Mouse (Mus musculus) bone marrow, adult 2 months (tissue): Measurements from ENCODE around the gene Phf8. TPM values are rescaled to one million over a fixed set of nuclear protein-coding genes. Genes with fewer than 3 reads are reported as not detected.
"Not testable (repeated sequence)": the region's sequence is repeated elsewhere in the genome, so short reads cannot be mapped to it uniquely, and the experiment has no call there.

ENCODE experiments used
- H3K27ac ChIP-seq: fragments of 200-500 bp; 2 replicates; pipeline ENCODE4 v1.5.1; 2012; ENCODE audit warnings: low read depth, mild to moderate bottlenecking, control low read depth, inconsistent platforms, low read length; ENCODE audit not compliant: control insufficient read depth, poor library complexity, insufficient read depth
- H3K4me1 ChIP-seq: fragments of 200-500 bp; 2 replicates; pipeline ENCODE4 v1.6.1; 2011; ENCODE audit warnings: low read length; ENCODE audit not compliant: control insufficient read depth, insufficient read depth
- H3K4me3 ChIP-seq: fragments of 200-500 bp; replicated peaks from 2 replicates; pipeline ENCODE3; 2011; ENCODE audit warnings: mild to moderate bottlenecking, low read depth, low read length, control low read depth; ENCODE audit not compliant: control insufficient read depth
- CTCF ChIP-seq: fragments of 200-500 bp; IDR thresholded peaks from 2 replicates; pipeline ENCODE4 v1.5.1; 2011; ENCODE audit warnings: low read length, control low read depth; ENCODE audit not compliant: control insufficient read depth, insufficient read depth
- POLR2A ChIP-seq: fragments of 200-500 bp; IDR thresholded peaks from 2 replicates; pipeline ENCODE4 v1.6.1; 2011; ENCODE audit warnings: low read depth, mild to moderate bottlenecking, control low read depth, low read length, borderline replicate concordance; ENCODE audit not compliant: control insufficient read depth
- WGBS: fragments of 180-500 bp; shearing (Covaris S2); methylation state at CpG from one replicate; pipeline ENCODE4 v1.1.7; 2018; 5-methylcytosine and 5-hydroxymethylcytosine counted together
- polyA plus RNA-seq: library from polyadenylated mRNA; stranded (reverse); fragments of >200 nt; gene quantifications from 2 replicates; pipeline ENCODE4 v1.2.4, GENCODE M21; 2011; ENCODE audit warnings: low replicate concordance; ENCODE audit not compliant: missing spikeins, insufficient read depth, insufficient read length

The Phf8 gene
- polyA plus RNA-seq = 10.4 and 16.2 TPM in 2 replicates

DNA sequence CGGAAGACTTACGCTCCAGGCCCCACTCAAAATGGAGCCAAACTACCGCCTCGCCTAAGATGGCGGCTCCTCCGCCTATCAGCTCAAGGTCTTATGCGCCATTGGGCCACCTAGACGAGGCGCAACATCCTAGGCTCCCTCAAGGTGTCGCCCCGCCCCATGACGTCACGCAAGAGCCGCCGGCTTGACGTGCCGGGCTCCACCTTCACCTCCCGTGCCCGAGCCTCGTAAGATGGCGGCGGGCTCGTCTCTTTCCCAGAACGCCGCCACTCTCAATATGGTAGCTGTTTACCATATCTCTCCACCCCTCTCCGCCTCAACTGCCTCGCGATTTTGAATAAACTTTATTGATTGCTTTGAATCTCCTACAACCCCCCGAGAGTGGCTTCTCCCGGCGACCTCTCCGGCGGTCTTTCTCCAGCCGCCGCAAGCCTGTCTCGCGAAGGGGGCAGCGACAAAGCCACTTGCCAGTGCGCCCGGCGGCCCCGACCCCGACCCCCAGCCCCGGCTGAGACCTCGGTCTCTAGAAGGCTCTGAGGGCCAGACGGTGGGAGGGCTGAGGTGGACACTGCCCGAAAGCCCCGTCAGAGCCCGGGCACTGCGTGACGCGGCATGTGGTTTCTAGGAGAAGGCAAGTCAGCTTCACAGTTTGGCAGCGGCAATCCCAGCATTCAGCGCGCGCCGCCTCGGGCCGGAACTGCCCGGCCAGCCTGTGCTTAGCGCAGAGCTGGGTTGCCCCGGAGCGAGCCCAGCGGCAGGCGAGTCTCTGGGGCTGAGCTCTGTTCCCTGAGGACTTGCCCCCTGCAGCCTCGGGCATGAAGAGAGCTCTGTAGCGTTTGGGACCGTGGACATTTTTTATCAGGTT lies at the start of gene Phf8:
TSS of gene Phf8 (plus strand) at position 215 of the 865 bp plus-strand sequence.
- Histone ChIP-seq H3K27ac (peak within 1 kb of the TSS; percentile 99), H3K4me3 (peak within 1 kb of the TSS; percentile 84), H3K4me1 (no peaks in the 10 kb centered on the region; the same call in 1 of the 2 replicates)
- TF ChIP-seq POLR2A (peak; percentile 86), CTCF (no peak)
- 16% methylated on average over 67 of the region's 68 CpGs for WGBS

DNA sequence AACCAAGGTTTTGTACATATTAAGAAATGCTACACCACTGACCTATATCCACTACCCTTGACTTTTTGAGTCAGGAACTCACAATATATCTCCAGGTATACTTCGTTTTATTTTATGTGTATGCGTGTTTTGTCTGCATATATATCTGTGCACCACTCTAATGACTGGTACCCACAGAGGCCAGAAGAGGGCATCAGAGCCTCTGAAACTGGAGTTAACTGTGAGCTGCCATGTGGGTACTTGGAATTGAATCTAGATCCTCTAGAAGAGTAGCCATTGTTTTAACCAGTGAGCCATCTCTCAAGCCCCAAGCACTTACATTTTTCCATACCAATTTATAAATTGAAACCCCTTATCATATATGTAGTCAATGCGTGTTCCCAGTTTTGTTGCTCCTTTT lies 32.3 kb upstream of the Phf8 start:
- 82% methylated on average over 3 of the region's 3 CpGs for WGBS
- no peaks in the 10 kb centered on the region for H3K4me1 ChIP-seq

DNA sequence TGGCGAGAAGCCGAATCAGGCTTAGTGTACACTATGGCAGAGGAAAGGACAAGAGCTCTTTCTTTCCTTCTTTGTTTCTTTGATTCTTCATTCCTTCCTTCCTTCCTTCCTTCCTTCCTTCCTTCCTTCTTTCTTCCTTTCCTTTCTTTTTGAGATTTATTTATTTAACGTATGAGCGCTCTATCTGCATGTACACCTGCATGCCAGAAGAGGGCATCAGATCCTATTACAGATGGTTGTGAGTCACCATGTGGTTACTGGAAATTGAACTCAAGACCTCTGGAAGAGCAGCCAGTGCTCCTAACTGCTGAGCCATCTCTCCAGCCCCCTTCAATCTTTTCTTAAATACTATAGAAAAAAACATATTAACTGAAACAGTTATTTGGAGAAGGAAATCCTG lies 27.2 kb upstream of the Phf8 start:
- not testable (repeated sequence) for H3K27ac ChIP-seq, H3K4me3 ChIP-seq, H3K4me1 ChIP-seq
- 68% methylated on average over 4 of the region's 4 CpGs for WGBS

More for the DNA sequence above, 32.3 kb upstream of the Phf8 start:
- H3K4me3 ChIP-seq = no peak overlapping the region
- TF ChIP-seq POLR2A (no peak), CTCF (no peak)
- H3K27ac ChIP-seq = no peak overlapping the region

DNA sequence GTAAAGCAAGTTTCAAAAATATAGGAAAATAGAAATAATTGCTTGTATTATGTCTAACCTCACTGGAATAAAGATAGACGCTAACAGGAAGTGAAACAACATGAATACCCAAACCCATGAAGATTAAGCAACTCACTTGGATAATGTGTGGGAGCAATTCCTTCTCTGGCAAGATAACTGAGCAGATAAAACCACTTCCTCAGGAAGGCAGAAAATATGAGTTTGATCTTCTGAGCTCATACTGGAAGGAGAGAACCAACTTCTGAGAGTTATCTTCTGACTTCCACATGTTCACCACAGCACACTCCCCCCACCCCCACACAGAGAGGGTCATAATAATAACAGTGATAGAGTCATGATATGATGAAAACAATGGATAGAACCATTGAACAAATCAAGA lies 23.9 kb upstream of the Phf8 start:
- no peak overlapping the region for H3K27ac ChIP-seq
- TF ChIP-seq CTCF (no peak), POLR2A (no peak)
- H3K4me3 ChIP-seq = no peak overlapping the region
- WGBS = 21% methylated on average over 1 of the region's 1 CpGs
- H3K4me1 ChIP-seq = no peaks in the 10 kb centered on the region

DNA sequence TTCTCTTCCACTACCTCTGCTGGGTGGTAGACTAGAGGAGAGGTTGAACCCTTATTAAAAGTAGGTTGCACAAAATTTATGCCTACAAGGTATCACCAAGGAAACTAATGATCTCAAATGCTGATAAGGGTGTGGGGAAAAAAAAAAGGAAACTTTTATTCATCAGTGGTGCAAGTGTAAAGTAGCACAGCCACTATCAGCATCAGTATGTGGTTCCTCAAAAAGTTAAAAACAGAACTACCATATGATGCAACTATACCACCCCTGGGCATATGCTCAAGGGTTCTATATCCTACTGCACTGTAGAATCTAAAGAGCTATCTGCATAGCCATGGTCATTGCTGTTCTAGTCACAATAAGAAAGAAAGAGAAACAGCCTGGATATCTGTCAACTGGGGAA lies 11.9 kb upstream of the Phf8 start:
- no peak overlapping the region for H3K27ac ChIP-seq
- no peak for TF ChIP-seq POLR2A
- no peak for TF ChIP-seq CTCF

DNA sequence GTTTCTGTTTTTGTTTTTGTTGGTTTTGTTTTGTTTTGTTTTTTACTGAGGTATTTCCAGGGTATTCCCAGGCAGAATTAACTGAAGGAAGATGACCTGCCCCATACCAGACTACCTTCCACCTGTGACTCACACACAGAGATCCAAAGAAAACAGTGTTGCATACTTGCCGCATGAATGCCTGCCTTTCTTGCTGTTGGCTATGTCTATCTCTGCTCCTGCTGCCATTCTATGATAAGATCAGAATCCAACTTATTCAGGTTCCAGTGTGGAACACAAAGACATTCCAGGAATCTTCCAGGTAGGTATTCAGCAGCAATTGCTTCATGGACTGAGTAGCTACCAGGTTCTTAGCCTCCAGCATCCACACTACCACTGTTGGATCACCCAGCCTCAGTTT lies 10.6 kb upstream of the Phf8 start:
- WGBS = 78% methylated on average over 1 of the region's 1 CpGs
- Histone ChIP-seq H3K4me1 (no peaks in the 10 kb centered on the region), H3K27ac (no peak overlapping the region), H3K4me3 (no peak overlapping the region)
- TF ChIP-seq POLR2A = no peak
- no peak for TF ChIP-seq CTCF

More for the DNA sequence above, 11.9 kb upstream of the Phf8 start:
- Histone ChIP-seq H3K4me1 (no peaks in the 10 kb centered on the region), H3K4me3 (no peak overlapping the region)

DNA sequence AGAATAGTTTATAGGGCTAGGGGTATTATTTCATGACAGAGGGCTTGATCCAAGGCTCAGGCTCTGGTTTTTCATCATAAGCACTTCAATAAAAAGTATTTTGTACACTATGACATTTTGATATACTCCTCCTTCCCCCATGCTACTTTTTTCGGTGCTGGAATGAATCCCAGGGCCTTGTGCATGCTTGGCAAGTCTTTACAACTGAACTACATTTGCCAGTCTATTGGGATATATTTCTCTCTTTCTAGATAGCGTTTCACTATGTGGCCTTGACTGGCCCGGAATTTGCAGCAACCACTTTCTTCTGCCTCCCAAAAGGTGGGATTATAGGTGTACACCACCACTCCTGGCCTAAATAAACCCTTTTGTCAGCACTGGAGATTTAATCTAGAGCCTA lies 7.4 kb upstream of the Phf8 start:
- WGBS = 80% methylated on average over 3 of the region's 3 CpGs
- H3K4me3 ChIP-seq = no peak overlapping the region
- H3K4me1 ChIP-seq = no peaks in the 10 kb centered on the region
- H3K27ac ChIP-seq = no peak overlapping the region
- TF ChIP-seq POLR2A = no peak

DNA sequence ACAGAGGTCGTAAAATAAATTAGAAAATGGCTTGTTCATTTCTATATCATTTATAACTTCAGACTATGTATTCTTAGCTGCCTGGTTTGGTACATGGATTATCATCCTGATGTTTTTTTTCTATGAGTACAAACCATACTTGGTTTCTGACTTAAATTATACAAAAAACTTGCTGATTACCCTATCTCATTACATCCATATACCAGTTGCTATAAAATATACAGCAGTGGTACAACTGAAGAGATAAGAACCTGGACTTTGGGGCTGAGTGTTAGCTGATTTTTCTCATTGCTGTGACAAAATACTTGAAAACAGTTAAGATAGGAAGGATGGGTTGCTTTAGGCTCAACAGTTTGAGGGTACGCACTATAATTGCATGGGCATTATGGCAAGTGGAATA lies 6.8 kb upstream of the Phf8 start:
- WGBS = 78% methylated on average over 2 of the region's 2 CpGs
- TF ChIP-seq POLR2A (no peak), CTCF (no peak)
- H3K4me1 ChIP-seq = no peaks in the 10 kb centered on the region
- H3K4me3 ChIP-seq = no peak overlapping the region
- H3K27ac ChIP-seq = no peak overlapping the region

DNA sequence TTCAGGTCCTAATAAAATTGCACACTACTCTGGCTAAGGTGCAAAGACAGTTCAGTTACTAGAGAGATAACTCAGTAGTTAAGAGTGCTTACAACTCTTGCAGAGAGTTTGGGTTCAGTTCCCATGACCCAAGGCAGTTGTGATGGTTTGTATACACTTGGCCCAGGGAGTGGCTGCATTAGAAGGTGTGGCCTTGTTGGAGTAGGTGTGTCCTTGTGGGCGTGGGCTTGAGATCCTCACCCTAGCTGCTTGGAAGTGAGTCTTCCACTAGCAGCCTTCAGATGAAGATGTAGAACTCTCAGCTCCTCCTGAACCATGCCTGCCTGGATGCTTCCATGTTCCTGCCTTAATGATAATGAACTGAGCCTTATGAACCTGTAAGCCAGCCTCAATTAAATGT lies 2.3 kb upstream of the Phf8 start:
- WGBS = 50% methylated on average over 1 of the region's 1 CpGs
- no peak for TF ChIP-seq POLR2A
- TF ChIP-seq CTCF = no peak
- Histone ChIP-seq H3K4me1 (no peaks in the 10 kb centered on the region; the same call in 1 of the 2 replicates), H3K27ac (no peak overlapping the region), H3K4me3 (no peak overlapping the region)
